Mouse (Mus musculus): ENCODE data around the gene Dusp14. TPM values are rescaled to one million over a fixed set of nuclear protein-coding genes. Genes with fewer than 3 reads are reported as not detected.

Gene Dusp14
- total RNA-seq, 2 experiments from 2014 or later, result 6.0 to 7.7 TPM

- peak; percentile 62 for DNase-seq (ENCODE audit: low spot score)
Measured at GRCm38 (mm10) chr11:84066927-84067645, 2.0 kb downstream of the Dusp14 start.

- no peak for DNase-seq (ENCODE audit: low spot score)
Measured at GRCm38 (mm10) chr11:84066071-84066481, 3.0 kb downstream of the Dusp14 start.

DNA sequence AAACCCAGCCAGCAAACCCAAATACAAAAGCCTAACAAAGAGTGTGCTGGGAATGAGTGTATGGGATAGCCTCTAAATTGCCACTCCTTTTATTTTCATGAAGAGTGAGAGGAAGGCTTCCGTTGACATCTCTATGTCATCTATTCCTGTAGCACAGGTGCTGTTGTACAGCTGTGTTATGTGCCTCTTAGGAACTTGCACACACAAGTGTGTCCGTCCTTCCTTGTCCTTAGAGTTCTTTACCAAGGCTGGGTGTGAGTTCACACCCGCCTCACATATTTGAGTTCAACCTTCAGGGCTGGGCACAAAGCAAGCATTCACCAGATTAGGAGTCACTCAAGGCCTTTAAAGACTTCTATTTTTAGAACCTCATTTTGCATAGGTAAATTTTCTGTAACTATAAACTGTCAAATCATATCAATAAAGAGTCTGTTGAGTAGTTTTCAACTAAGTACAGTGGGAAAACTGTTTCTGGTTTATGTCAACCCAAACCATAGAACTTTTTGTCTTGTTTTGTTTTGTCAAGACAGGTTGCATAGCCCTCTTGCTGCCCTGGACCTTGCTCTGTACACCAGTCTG, 5.3 kb downstream of the Dusp14 start:
- no peak for DNase-seq (ENCODE audit: low spot score)

GRCm38 (mm10) chr11:84062805-84063204, 6.3 kb downstream of the Dusp14 start:
- no peak for DNase-seq (ENCODE audit: low spot score)

DNA sequence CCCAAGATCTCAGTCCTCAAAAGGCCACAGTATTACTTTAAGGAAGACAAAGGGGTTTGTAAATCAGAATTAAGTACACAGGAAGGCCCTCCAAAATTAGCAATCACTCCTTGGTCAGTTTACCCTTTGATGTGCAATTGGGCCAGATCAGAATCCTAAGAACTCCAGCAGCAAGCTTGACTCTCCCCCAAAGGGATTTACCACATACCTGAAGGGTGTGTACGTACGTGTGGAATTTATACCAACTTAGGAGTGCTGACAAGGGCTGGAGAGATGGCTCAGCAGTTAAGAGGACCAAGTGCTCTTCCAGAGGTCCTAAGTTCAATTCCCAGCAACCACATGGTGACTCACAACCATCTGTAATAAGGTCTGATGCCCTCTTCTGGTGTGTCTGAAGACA, 7.2 kb downstream of the Dusp14 start:
- no peak for DNase-seq (ENCODE audit: low spot score)

GRCm38 (mm10) chr11:84060635-84061034, 8.4 kb downstream of the Dusp14 start:
- DNase-seq (ENCODE audit: low spot score), result no peak

GRCm38 (mm10) chr11:84059784-84060183, 9.3 kb downstream of the Dusp14 start:
- no peak for DNase-seq (ENCODE audit: low spot score)

DNA sequence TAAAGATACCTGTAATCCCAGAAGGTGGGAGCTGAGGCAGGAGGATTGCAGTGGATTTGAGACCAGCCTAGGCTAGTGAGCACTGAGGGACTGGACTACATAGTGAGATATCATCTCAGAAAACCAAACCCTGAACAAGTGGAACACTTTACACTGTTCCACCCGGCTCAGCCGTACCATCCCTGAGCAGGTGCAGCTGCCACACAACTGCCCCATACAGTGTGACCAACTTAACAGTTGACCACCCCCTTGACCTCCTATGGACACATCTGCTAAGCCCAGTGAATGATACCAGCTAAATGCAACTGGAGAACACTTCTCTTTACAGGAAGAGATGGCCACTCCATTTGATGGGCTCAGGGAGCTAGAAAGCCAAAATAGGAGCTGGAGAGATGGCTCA, 11.6 kb downstream of the Dusp14 start:
- DNase-seq (ENCODE audit: low spot score), result no peak

- peak; percentile 57 for DNase-seq (ENCODE audit: low spot score)
Measured at GRCm38 (mm10) chr11:84053524-84054163, 15.4 kb downstream of the Dusp14 start.

- DNase-seq (ENCODE audit: low spot score), result no peak
Measured at GRCm38 (mm10) chr11:84053055-84053454, 16.0 kb downstream of the Dusp14 start.

- DNase-seq (ENCODE audit: low spot score), result no peak
Measured at GRCm38 (mm10) chr11:84048411-84048810, 20.6 kb downstream of the Dusp14 start.

DNA sequence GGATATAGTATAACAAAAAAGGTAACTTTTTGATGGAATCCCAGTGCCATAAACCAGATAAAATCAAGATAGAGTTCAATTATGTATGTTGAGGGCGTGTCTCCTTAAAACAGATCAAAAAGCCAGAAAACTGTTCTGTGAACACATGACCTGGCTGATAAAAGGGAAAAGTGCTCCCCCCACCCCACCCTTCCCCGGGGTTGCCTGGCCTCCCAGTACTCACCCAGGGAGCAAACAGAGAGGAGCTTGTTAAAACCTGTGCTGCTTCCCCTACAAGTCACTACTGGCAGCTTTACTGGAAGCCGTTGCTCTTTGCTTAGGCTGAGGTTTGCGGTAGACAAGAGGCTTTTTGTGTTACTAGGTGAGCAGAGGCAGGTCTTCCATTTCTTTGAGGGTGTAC, 21.8 kb downstream of the Dusp14 start:
- no peak for DNase-seq (ENCODE audit: low spot score)

GRCm38 (mm10) chr11:84044988-84045387, 24.1 kb downstream of the Dusp14 start:
- DNase-seq (ENCODE audit: low spot score), result no peak

GRCm38 (mm10) chr11:84042808-84043762, 26.0 kb downstream of the Dusp14 start:
- DNase-seq (ENCODE audit: low spot score), result peak; percentile 23

- no peak for DNase-seq (ENCODE audit: low spot score)
Measured at GRCm38 (mm10) chr11:84040621-84041020, 28.4 kb downstream of the Dusp14 start.

DNA sequence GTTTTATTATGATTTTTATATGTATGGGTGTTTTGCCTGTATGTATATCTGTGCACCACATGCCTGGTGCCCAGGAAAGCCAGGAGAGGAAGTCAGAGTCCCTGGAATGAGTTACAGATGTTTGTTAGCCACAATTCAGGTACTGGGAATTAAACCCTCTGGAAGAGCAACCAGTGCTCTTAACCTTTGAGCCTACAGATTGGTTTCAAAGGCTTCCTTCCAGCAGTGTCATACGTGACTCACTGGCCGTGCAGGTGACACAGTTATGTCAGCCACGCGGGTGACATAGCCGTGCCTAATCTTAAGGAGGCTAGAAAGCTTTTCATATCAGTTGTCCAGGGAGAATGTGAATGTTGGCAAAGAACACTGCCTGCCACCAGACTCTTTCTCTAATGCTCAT, 35.4 kb downstream of the Dusp14 start:
- DNase-seq (ENCODE audit: low spot score), result no peak

GRCm38 (mm10) chr11:84032559-84032958, 36.5 kb downstream of the Dusp14 start:
- no peak for DNase-seq (ENCODE audit: low spot score)

GRCm38 (mm10) chr11:84031971-84032370, 37.1 kb downstream of the Dusp14 start:
- DNase-seq (ENCODE audit: low spot score), result peak; percentile 57

- DNase-seq (ENCODE audit: low spot score), result peak; percentile 79
Measured at GRCm38 (mm10) chr11:84028271-84029028, 40.6 kb downstream of the Dusp14 start.

GRCm38 (mm10) chr11:84027231-84027630, 41.8 kb downstream of the Dusp14 start:
- DNase-seq (ENCODE audit: low spot score), result no peak
